Mouse (Mus musculus): ENCODE measurements around the gene Efcc1.

GRCm38 (mm10) chr6:87695947-87696346, 34.7 kb upstream of the Efcc1 start:
- no peak for TF ChIP-seq CTCF (IDR thresholded peaks at IDR 0.05; ENCODE audit: low read depth, low read length)
- TF ChIP-seq POLR2A (IDR thresholded peaks at IDR 0.05; ENCODE audit: insufficient read depth, low read length) = no peak
